Mouse (Mus musculus) left cerebral cortex, adult 2 months (tissue): ENCODE measurements at regions not wholly inside any gene's neighbourhood (a gene's known extent, or its start where the extent isn't known, plus 50 kb on each side); places are given as distances from the start of the nearest gene placed in this dataset.
"Not testable (repeated sequence)": the region's sequence is repeated elsewhere in the genome, so short reads cannot be mapped to it uniquely, and the experiment has no call there.

Experiments
- DNase-seq, 2 experiments: peaks; one replicate each; pipeline ENCODE4 v3.0.0; 2021 to 2022; ENCODE audit warnings: low spot score in 2 of 2, mixed read lengths in 1 of 2; ENCODE audit errors: extremely low spot score in 1 of 2
- H3K27ac ChIP-seq: fragments of 200-600 bp; 2 replicates; pipeline ENCODE4 v1.8.1; 2022
- H3K4me3 ChIP-seq: fragments of 200-600 bp; 2 replicates; pipeline ENCODE4 v1.8.1; 2022
- intact Hi-C: fragments of 180-260 bp; cut with DNase I; formaldehyde crosslinking; loops from one replicate; pipeline ENCODE4 v1.15.1; 2025

DNA sequence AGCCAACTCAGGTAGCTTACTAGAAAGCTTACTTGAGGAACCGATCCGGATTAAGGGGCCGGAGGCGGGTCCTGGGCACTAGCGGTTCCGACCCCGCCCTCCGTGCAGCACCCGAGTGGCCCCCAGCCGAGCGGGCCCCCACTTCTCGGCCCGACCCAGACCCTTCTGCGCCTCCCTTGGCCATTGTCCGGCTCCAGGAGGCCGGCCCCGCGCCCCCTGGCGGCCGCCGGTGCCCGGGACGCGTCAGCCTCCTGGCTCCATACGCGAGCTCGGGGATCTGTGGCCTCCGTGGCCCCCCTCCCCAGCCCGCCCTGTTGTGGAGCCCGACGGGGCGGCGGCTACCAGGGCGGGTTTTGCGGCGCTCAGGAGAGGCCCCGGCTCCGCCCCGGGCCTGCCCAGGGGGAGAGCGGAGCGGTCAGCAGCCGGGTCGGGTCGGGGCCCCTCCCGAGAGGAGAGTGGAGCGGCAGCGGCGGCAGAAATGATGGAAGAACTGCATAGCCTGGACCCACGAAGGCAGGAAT, 94.3 kb upstream of the Zfp986 start:
- DNase-seq = peak; percentile 4 to 9
- H3K27ac ChIP-seq, intact Hi-C loops, H3K4me3 ChIP-seq: not testable (repeated sequence)

DNA sequence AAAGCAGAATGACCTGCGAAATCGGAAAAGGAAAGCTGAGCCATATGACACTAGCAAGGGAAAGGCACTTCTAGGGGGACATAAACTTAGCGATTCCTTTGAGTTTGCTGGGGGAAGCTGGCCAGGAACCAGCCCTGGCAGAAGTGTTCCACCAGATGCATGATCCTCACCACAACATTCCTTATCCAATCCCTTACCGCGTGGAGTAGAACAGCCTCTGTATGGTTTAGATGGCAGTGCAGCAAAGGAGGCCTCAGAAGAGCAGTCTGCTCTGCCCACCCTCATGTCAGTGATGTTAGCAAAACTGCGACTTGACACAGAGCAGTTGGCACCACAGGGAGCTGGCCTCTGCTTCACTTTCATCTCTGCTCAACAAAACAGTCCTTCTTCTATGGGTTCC, 93.7 kb upstream of the Zfp986 start:
- DNase-seq, H3K4me3 ChIP-seq, H3K27ac ChIP-seq, intact Hi-C loops: not testable (repeated sequence)

DNA sequence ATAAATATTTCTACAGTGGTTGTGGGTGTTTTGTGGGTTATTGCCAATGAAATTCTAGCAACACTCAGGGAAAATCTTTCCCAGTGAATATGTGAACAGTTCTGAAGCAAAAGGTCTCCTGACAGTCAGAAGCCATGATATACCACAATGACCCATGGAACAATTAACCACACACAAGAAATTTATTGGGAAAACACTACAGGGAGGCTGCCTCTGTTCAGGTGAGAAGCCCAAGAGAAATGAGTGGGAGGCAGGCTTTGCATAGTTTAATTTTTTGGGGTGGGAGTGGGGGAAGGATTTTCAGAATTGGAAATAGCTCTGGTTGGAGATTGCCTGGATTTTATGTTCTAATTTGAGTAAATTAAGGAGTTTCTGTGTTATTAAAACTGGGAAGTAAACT, 92.1 kb upstream of the Zfp986 start:
- intact Hi-C loops, H3K27ac ChIP-seq, DNase-seq, H3K4me3 ChIP-seq: not testable (repeated sequence)

DNA sequence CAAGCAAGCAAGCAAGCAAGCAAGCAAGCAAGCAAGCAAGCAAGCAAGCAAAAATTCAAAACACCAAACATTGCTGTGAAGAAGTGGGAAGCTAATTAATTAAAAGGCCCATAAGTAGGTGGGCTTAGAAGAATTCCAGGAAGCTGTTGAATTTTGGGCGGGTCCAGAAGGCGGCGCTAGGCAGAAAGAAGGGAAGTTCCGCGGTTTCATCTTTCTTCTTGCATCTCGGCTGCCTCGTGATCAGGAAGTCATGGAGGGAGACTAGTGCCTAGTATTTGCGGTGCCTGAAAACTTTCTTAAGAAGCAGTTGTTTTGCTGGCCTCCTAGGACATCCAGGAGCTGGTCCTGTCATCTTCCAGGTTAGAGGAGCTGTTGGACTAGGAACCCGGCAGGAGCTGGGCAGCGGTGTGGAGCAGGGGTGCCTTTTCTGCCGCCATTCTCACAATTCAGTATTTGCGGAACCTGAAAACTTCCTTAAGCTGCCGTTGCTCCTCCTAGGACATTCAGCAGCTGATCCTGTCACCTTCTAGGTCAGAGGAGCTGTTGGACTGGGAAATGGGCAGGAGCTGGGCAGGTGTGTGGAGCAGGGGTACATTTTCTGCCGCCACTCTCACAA, 87.2 kb upstream of the Zfp986 start:
- intact Hi-C loops, H3K27ac ChIP-seq, DNase-seq, H3K4me3 ChIP-seq: not testable (repeated sequence)

DNA sequence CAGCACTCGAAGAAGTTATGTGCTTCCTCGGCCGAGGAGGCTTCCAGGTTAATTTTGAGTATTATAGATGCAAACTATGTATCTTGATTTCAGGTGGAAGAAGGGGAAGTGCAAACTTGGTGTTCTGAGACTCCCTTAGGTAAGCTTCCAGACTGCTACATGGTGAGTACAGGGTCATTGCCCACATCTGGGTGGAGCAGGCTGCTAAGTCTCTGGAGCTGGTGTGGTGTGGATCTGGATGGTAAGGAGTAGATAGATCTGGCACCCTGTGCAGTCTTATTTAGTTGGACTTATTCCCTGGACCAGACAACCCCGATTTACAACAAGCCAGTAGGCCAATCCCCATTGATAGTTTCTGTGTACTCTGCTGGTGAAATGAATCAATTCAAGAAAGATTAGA, 53.9 kb upstream of the Zfp986 start:
- H3K4me3 ChIP-seq, H3K27ac ChIP-seq, DNase-seq, intact Hi-C loops: not testable (repeated sequence)
